Mouse (Mus musculus) heart, postnatal 0 days (tissue): ENCODE measurements around the gene Csf1.

Source experiments
- CTCF ChIP-seq: IDR thresholded peaks from 2 replicates; pipeline ENCODE4 v1.5.1; 2016; ENCODE audit warnings: antibody characterized with exemption, control low read depth, low read depth
- EP300 ChIP-seq: IDR thresholded peaks from 2 replicates; pipeline ENCODE4 v1.6.1; 2016; ENCODE audit warnings: antibody characterized with exemption, low read depth

DNA sequence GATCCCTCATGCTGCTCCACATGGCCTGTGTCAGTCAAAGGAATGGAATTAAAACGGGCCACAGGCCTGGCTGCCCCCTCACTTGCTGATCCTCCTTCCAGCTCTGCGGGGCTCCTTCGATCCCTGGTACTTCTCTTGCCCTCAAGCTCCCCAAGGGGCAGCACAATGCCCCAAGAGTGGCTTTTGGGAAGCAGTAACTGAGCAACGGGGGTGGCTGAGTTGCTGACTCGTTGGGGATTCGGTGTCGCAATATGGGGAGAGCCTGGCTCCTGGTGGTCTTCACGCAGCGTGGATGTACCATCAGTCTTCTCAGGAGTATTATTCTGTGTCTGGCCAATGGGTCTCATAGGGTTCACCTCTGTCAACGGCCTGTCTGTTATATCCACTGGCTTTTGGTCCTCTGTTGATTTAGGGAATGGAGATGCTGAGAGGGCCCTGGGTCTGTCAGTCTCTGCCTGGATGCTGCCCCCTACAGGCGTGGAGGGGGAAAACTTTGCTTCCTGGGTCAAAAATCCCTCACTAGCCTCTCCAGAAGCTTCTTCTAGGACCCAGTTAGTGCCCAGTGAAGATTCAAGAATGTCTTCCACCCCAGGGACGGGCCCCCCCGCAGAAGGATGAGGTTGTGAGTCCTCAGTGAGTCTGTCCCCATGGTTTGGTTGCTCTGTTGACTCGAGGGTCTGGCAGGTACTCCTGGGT lies 11.9 kb downstream of the Csf1 start:
- peak; percentile 19; the same call in 1 of the 2 replicates for TF ChIP-seq CTCF
- no peak for TF ChIP-seq EP300
